Mouse (Mus musculus) kidney, postnatal 10 days (tissue): Measurements from ENCODE around the gene Wdr62.
A peak's percentile ranks its signal among the peaks of the same experiment; 100 is the strongest.
"Not testable (repeated sequence)": the region's sequence is repeated elsewhere in the genome, so short reads cannot be mapped to it uniquely, and the experiment has no call there.

Experiments
- DNase-seq: peaks from one replicate; pipeline ENCODE4 v3.0.0; 2021; ENCODE audit warnings: mixed read lengths

Wdr62 gene

GRCm38 (mm10) chr7:30251956-30252954 lies 28.0 kb downstream of the Wdr62 start:
- DNase-seq, result peak; percentile 43

GRCm38 (mm10) chr7:30237374-30237773 lies 42.8 kb downstream of the Wdr62 start:
- DNase-seq, result not testable (repeated sequence)

- DNase-seq, result no peak
These were observed 44.6 kb downstream of the Wdr62 start, which contains the start of gene Ovol3 for GRCm38 (mm10) chr7:30235625-30236024. Gene Ovol3, minus strand, starts transcription at chr7:30235725.

GRCm38 (mm10) chr7:30235091-30235490 lies 45.1 kb downstream of the Wdr62 start:
- no peak for DNase-seq

- DNase-seq, result peak; percentile 69
These were observed 45.9 kb downstream of the Wdr62 start for GRCm38 (mm10) chr7:30234276-30234858.

GRCm38 (mm10) chr7:30233387-30233786 lies 46.8 kb downstream of the Wdr62 start:
- peak; percentile 38 for DNase-seq

GRCm38 (mm10) chr7:30232631-30233148 lies 47.5 kb downstream of the Wdr62 start:
- peak; percentile 81 for DNase-seq

GRCm38 (mm10) chr7:30231669-30232454 lies 48.4 kb downstream of the Wdr62 start, which contains the start of the genes Polr2i and Tbcb:
Gene Polr2i, plus strand, starts transcription at chr7:30231948.
Gene Tbcb, minus strand, starts transcription at chr7:30232272.
- DNase-seq, result peak; percentile 98

GRCm38 (mm10) chr7:30231328-30231668 lies 48.9 kb downstream of the Wdr62 start:
- no peak for DNase-seq

- no peak for DNase-seq
These were observed 56.0 kb downstream of the Wdr62 start for GRCm38 (mm10) chr7:30224206-30224605.

GRCm38 (mm10) chr7:30222205-30222604 lies 58.0 kb downstream of the Wdr62 start:
- no peak for DNase-seq

GRCm38 (mm10) chr7:30221433-30221832 lies 58.8 kb downstream of the Wdr62 start:
- no peak for DNase-seq

- DNase-seq, result no peak
These were observed 60.2 kb downstream of the Wdr62 start for GRCm38 (mm10) chr7:30220008-30220356.

- DNase-seq, result peak; percentile 83
These were observed 60.8 kb downstream of the Wdr62 start for GRCm38 (mm10) chr7:30219293-30220007.

- no peak for DNase-seq
These were observed 62.9 kb downstream of the Wdr62 start for GRCm38 (mm10) chr7:30217277-30217676.

GRCm38 (mm10) chr7:30216723-30217151 lies 63.5 kb downstream of the Wdr62 start:
- DNase-seq, result peak; percentile 89

- DNase-seq, result no peak
These were observed 64.3 kb downstream of the Wdr62 start for GRCm38 (mm10) chr7:30215875-30216274.

GRCm38 (mm10) chr7:30213881-30214280 lies 66.3 kb downstream of the Wdr62 start:
- DNase-seq, result no peak

- no peak for DNase-seq
These were observed 69.2 kb downstream of the Wdr62 start for GRCm38 (mm10) chr7:30211025-30211424.

- not testable (repeated sequence) for DNase-seq
These were observed 73.9 kb downstream of the Wdr62 start for GRCm38 (mm10) chr7:30206364-30206763.

- peak; percentile 84 for DNase-seq
These were observed 74.8 kb downstream of the Wdr62 start for GRCm38 (mm10) chr7:30205383-30205782.

GRCm38 (mm10) chr7:30204380-30204779 lies 75.8 kb downstream of the Wdr62 start:
- DNase-seq, result no peak
